Mouse (Mus musculus) ovary, adult 18-20 months (tissue): ENCODE data around the gene Cacna1c.
A peak's percentile ranks its signal among the peaks of the same experiment; 100 is the strongest.

ENCODE experiments used
- DNase-seq: peaks from one replicate; pipeline ENCODE4 v3.0.0; 2022; ENCODE audit warnings: low spot score, mixed read lengths

Cacna1c gene

GRCm38 (mm10) chr6:118673974-118674695 is 522.1 kb downstream of the Cacna1c start:
- no peak for DNase-seq

- DNase-seq: no peak
Measured at GRCm38 (mm10) chr6:118653331-118653730, 542.9 kb downstream of the Cacna1c start.

- DNase-seq: no peak
Measured at GRCm38 (mm10) chr6:118649121-118649783, 547.0 kb downstream of the Cacna1c start.

GRCm38 (mm10) chr6:118646265-118647061 is 549.8 kb downstream of the Cacna1c start:
- DNase-seq: peak; percentile 48

GRCm38 (mm10) chr6:118644866-118645265 is 551.4 kb downstream of the Cacna1c start:
- DNase-seq: no peak

GRCm38 (mm10) chr6:118643541-118643940 is 552.7 kb downstream of the Cacna1c start:
- DNase-seq: no peak

- DNase-seq: no peak
Measured at GRCm38 (mm10) chr6:118641671-118642325, 554.4 kb downstream of the Cacna1c start.

- no peak for DNase-seq
Measured at GRCm38 (mm10) chr6:118639816-118640215, 556.4 kb downstream of the Cacna1c start.

GRCm38 (mm10) chr6:118638911-118639310 is 557.3 kb downstream of the Cacna1c start:
- no peak for DNase-seq

GRCm38 (mm10) chr6:118632491-118632890 is 563.7 kb downstream of the Cacna1c start:
- DNase-seq: no peak

- DNase-seq: no peak
Measured at GRCm38 (mm10) chr6:118630006-118630405, 566.2 kb downstream of the Cacna1c start.

- no peak for DNase-seq
Measured at GRCm38 (mm10) chr6:118626246-118626645, 570.0 kb downstream of the Cacna1c start.

- DNase-seq: no peak
Measured at GRCm38 (mm10) chr6:118623609-118624008, 572.6 kb downstream of the Cacna1c start.

- no peak for DNase-seq
Measured at GRCm38 (mm10) chr6:118621866-118622265, 574.4 kb downstream of the Cacna1c start.

GRCm38 (mm10) chr6:118621406-118621805 is 574.8 kb downstream of the Cacna1c start:
- DNase-seq: no peak

- DNase-seq: no peak
Measured at GRCm38 (mm10) chr6:118608906-118609305, 587.3 kb downstream of the Cacna1c start.

- no peak for DNase-seq
Measured at GRCm38 (mm10) chr6:118605974-118606373, 590.2 kb downstream of the Cacna1c start.

GRCm38 (mm10) chr6:118603825-118604224 is 592.4 kb downstream of the Cacna1c start:
- DNase-seq: no peak

- DNase-seq: no peak
Measured at GRCm38 (mm10) chr6:118595681-118596055, 600.5 kb downstream of the Cacna1c start.

GRCm38 (mm10) chr6:118594833-118595680 is 601.2 kb downstream of the Cacna1c start:
- DNase-seq: no peak

GRCm38 (mm10) chr6:118594070-118594469 is 602.1 kb downstream of the Cacna1c start:
- no peak for DNase-seq
